Mouse (Mus musculus) layer of hippocampus, adult 9-10 months (tissue): ENCODE measurements at regions not wholly inside any gene's neighbourhood (a gene's known extent, or its start where the extent isn't known, plus 50 kb on each side); places are given as distances from the start of the nearest gene placed in this dataset.
A peak's percentile ranks its signal among the peaks of the same experiment; 100 is the strongest.
"Not testable (repeated sequence)": the region's sequence is repeated elsewhere in the genome, so short reads cannot be mapped to it uniquely, and the experiment has no call there.

Experiments
- DNase-seq: peaks from one replicate; pipeline ENCODE4 v3.0.0; 2022; ENCODE audit warnings: low spot score

GRCm38 (mm10) chr10:62055408-62055807 is 76.5 kb upstream of the Col13a1 start:
- DNase-seq, result peak; percentile 15

GRCm38 (mm10) chr10:62049782-62050192 is 70.9 kb upstream of the Col13a1 start:
- no peak for DNase-seq

- no peak for DNase-seq
These were observed 65.5 kb upstream of the Col13a1 start for GRCm38 (mm10) chr10:62044408-62044807.

- DNase-seq, result no peak
These were observed 61.0 kb upstream of the Col13a1 start for GRCm38 (mm10) chr10:62039915-62040314.

- DNase-seq, result no peak
These were observed 59.7 kb upstream of the Col13a1 start for GRCm38 (mm10) chr10:62038656-62039055.

GRCm38 (mm10) chr10:62037402-62038199 is 58.7 kb upstream of the Col13a1 start:
- no peak for DNase-seq

- DNase-seq, result no peak
These were observed 57.9 kb upstream of the Col13a1 start for GRCm38 (mm10) chr10:62036815-62037214.

GRCm38 (mm10) chr10:62034291-62034690 is 55.4 kb upstream of the Col13a1 start:
- DNase-seq, result no peak

- no peak for DNase-seq
These were observed 54.8 kb upstream of the Col13a1 start for GRCm38 (mm10) chr10:62033748-62034147.

- DNase-seq, result not testable (repeated sequence)
These were observed 53.1 kb upstream of the Col13a1 start for GRCm38 (mm10) chr10:62031986-62032385.

- DNase-seq, result no peak
These were observed 50.4 kb upstream of the Col13a1 start for GRCm38 (mm10) chr10:62029271-62029670.
